Mouse (Mus musculus) embryonic facial prominence, embryonic 15.5 days (tissue): Measurements from ENCODE around the gene Tnrc6b. TPM values are rescaled to one million over a fixed set of nuclear protein-coding genes. Genes with fewer than 3 reads are reported as not detected.
"Not testable (repeated sequence)": the region's sequence is repeated elsewhere in the genome, so short reads cannot be mapped to it uniquely, and the experiment has no call there.

Source experiments
- ATAC-seq: fragments of 200-750 bp; cut with Nextera tagmentation; 2 replicates; pipeline ENCODE4 v1.8.0; 2017; ENCODE audit warnings: low read depth, moderate TSS enrichment; ENCODE audit not compliant: insufficient number of reproducible peaks, low FRiP score, low TSS enrichment
- H3K27ac ChIP-seq: fragments of 300-500 bp; sonication (generic); replicated peaks from 2 replicates; pipeline ENCODE4 v1.5.1; 2015; ENCODE audit warnings: mild to moderate bottlenecking, inconsistent platforms
- H3K27me3 ChIP-seq: fragments of 300-500 bp; sonication (generic); 2 replicates; pipeline ENCODE4 v1.6.1; 2015; ENCODE audit warnings: inconsistent platforms
- H3K36me3 ChIP-seq: fragments of 300-500 bp; sonication (generic); 2 replicates; pipeline ENCODE4 v1.6.1; 2015; ENCODE audit warnings: mild to moderate bottlenecking, inconsistent platforms
- H3K4me1 ChIP-seq: fragments of 300-500 bp; sonication (generic); 2 replicates; pipeline ENCODE4 v1.6.1; 2015; ENCODE audit warnings: inconsistent platforms
- H3K4me2 ChIP-seq: fragments of 300-500 bp; sonication (generic); replicated peaks from 2 replicates; pipeline ENCODE4 v1.6.1; 2015; ENCODE audit warnings: mild to moderate bottlenecking, inconsistent platforms
- H3K4me3 ChIP-seq: fragments of 300-500 bp; sonication (generic); replicated peaks from 2 replicates; pipeline ENCODE4 v1.5.1; 2015; ENCODE audit warnings: mild to moderate bottlenecking, inconsistent platforms
- H3K9ac ChIP-seq: fragments of 300-500 bp; sonication (generic); 2 replicates; pipeline ENCODE4 v1.6.1; 2015; ENCODE audit warnings: inconsistent platforms
- H3K9me3 ChIP-seq: fragments of 300-500 bp; sonication (generic); replicated peaks from 2 replicates; pipeline ENCODE4 v1.6.1; 2016; ENCODE audit warnings: inconsistent platforms
- WGBS: fragments of 180-500 bp; shearing (Covaris S2); methylation state at CpG from one replicate; pipeline ENCODE4 v1.1.7; 2015; 5-methylcytosine and 5-hydroxymethylcytosine counted together
- polyA plus RNA-seq: library from polyadenylated mRNA; unstranded; fragments of >200 nt; fragmentation: Nextera tagmentation; extraction: Ambion mirVana; gene quantifications from 2 replicates; pipeline ENCODE4 v1.2.1, GENCODE M21; 2015

Tnrc6b gene
- polyA plus RNA-seq, 1 experiment from 2014 or later, result 23.9 TPM

GRCm38 (mm10) chr15:80897911-80898310, 186.8 kb downstream of the Tnrc6b start:
- Histone ChIP-seq H3K27me3 (no peaks in the 10 kb centered on the region), H3K9me3 (no peaks in the 10 kb centered on the region), H3K4me2 (no peak overlapping the region), H3K4me3 (no peak overlapping the region), H3K4me1 (no peaks in the 10 kb centered on the region), H3K36me3 (peaks cover 78% of the 10 kb centered on the region), H3K27ac (no peak overlapping the region), H3K9ac (no peak overlapping the region)
- WGBS, result 91% methylated on average over 5 of the region's 5 CpGs
- ATAC-seq, result no peak

- 74% methylated on average over 2 of the region's 2 CpGs for WGBS
- peaks cover 82% of the 10 kb centered on the region for H3K36me3 ChIP-seq
- no peak overlapping the region for H3K4me2 ChIP-seq
Measured at GRCm38 (mm10) chr15:80899806-80900205, 188.7 kb downstream of the Tnrc6b start.

GRCm38 (mm10) chr15:80901806-80902513, 190.8 kb downstream of the Tnrc6b start:
- no peaks in the 10 kb centered on the region for H3K27me3 ChIP-seq
- no peak for ATAC-seq
- peaks cover 82% of the 10 kb centered on the region for H3K36me3 ChIP-seq
- H3K9me3 ChIP-seq, result no peaks in the 10 kb centered on the region
- H3K4me2 ChIP-seq, result no peak overlapping the region
- WGBS, result 80% methylated on average over 6 of the region's 6 CpGs
- no peaks in the 10 kb centered on the region for H3K4me1 ChIP-seq
- no peak overlapping the region for H3K27ac ChIP-seq
- no peak overlapping the region for H3K9ac ChIP-seq
- no peak overlapping the region for H3K4me3 ChIP-seq

More at GRCm38 (mm10) chr15:80899806-80900205, 188.7 kb downstream of the Tnrc6b start:
- no peak overlapping the region for H3K9ac ChIP-seq
- no peak overlapping the region for H3K4me3 ChIP-seq
- H3K4me1 ChIP-seq, result no peaks in the 10 kb centered on the region
- H3K27me3 ChIP-seq, result no peaks in the 10 kb centered on the region
- no peaks in the 10 kb centered on the region for H3K9me3 ChIP-seq
- no peak overlapping the region for H3K27ac ChIP-seq
- ATAC-seq, result no peak

- not testable (repeated sequence) for H3K4me2 ChIP-seq, ATAC-seq
- WGBS, result 92% methylated on average over 6 of the region's 6 CpGs
Measured at GRCm38 (mm10) chr15:80904776-80905175, 193.7 kb downstream of the Tnrc6b start.

GRCm38 (mm10) chr15:80910183-80910582, 199.1 kb downstream of the Tnrc6b start:
- Histone ChIP-seq H3K36me3 (peaks cover 68% of the 10 kb centered on the region), H3K4me3 (no peak overlapping the region), H3K27ac (no peak overlapping the region), H3K27me3 (no peaks in the 10 kb centered on the region), H3K9ac (no peak overlapping the region), H3K4me1 (no peaks in the 10 kb centered on the region), H3K9me3 (no peaks in the 10 kb centered on the region), H3K4me2 (no peak overlapping the region)
- 91% methylated on average over 3 of the region's 3 CpGs for WGBS
- ATAC-seq, result no peak

More at GRCm38 (mm10) chr15:80904776-80905175, 193.7 kb downstream of the Tnrc6b start:
- H3K27me3 ChIP-seq, H3K4me3 ChIP-seq, H3K4me1 ChIP-seq, H3K27ac ChIP-seq, H3K9me3 ChIP-seq, H3K9ac ChIP-seq: not testable (repeated sequence)
- peaks cover 74% of the 10 kb centered on the region for H3K36me3 ChIP-seq

- 85% methylated on average over 4 of the region's 4 CpGs for WGBS
- no peaks in the 10 kb centered on the region for H3K9me3 ChIP-seq
- no peak overlapping the region for H3K27ac ChIP-seq
- H3K4me3 ChIP-seq, result no peak overlapping the region
- no peaks in the 10 kb centered on the region for H3K4me1 ChIP-seq
- H3K27me3 ChIP-seq, result no peaks in the 10 kb centered on the region
- ATAC-seq, result no peak
- H3K9ac ChIP-seq, result no peak overlapping the region
- peaks cover 67% of the 10 kb centered on the region for H3K36me3 ChIP-seq
- no peak overlapping the region for H3K4me2 ChIP-seq
Measured at GRCm38 (mm10) chr15:80910790-80911531, 199.8 kb downstream of the Tnrc6b start.

- H3K27me3 ChIP-seq, result no peaks in the 10 kb centered on the region
- no peak overlapping the region for H3K9ac ChIP-seq
- H3K36me3 ChIP-seq, result peaks cover 67% of the 10 kb centered on the region
- H3K9me3 ChIP-seq, result no peaks in the 10 kb centered on the region
- H3K27ac ChIP-seq, result no peak overlapping the region
- no peak overlapping the region for H3K4me3 ChIP-seq
- WGBS, result 78% methylated on average over 3 of the region's 3 CpGs
- ATAC-seq, result no peak
- no peak overlapping the region for H3K4me2 ChIP-seq
- no peaks in the 10 kb centered on the region for H3K4me1 ChIP-seq
Measured at GRCm38 (mm10) chr15:80912175-80912574, 201.1 kb downstream of the Tnrc6b start.

- H3K9ac ChIP-seq, result no peak overlapping the region
Measured at GRCm38 (mm10) chr15:80913803-80914202, 202.7 kb downstream of the Tnrc6b start.

GRCm38 (mm10) chr15:80915850-80916249, 204.7 kb downstream of the Tnrc6b start:
- Histone ChIP-seq H3K36me3 (peaks cover 81% of the 10 kb centered on the region), H3K27ac (no peak overlapping the region), H3K4me1 (no peaks in the 10 kb centered on the region), H3K4me2 (no peak overlapping the region), H3K9ac (no peak overlapping the region), H3K27me3 (no peaks in the 10 kb centered on the region), H3K9me3 (no peaks in the 10 kb centered on the region), H3K4me3 (no peak overlapping the region)
- no peak for ATAC-seq
- WGBS, result 62% methylated on average over 2 of the region's 2 CpGs

More at GRCm38 (mm10) chr15:80913803-80914202, 202.7 kb downstream of the Tnrc6b start:
- no peak overlapping the region for H3K4me3 ChIP-seq
- WGBS, result 86% methylated on average over 1 of the region's 1 CpGs
- no peak overlapping the region for H3K4me2 ChIP-seq
- no peak overlapping the region for H3K27ac ChIP-seq
- no peaks in the 10 kb centered on the region for H3K27me3 ChIP-seq
- no peaks in the 10 kb centered on the region for H3K9me3 ChIP-seq
- peaks cover 68% of the 10 kb centered on the region for H3K36me3 ChIP-seq
- no peaks in the 10 kb centered on the region for H3K4me1 ChIP-seq
- ATAC-seq, result no peak

GRCm38 (mm10) chr15:80916621-80917020, 205.5 kb downstream of the Tnrc6b start:
- no peak for ATAC-seq
- WGBS, result 88% methylated on average over 7 of the region's 7 CpGs

GRCm38 (mm10) chr15:80920346-80920745, 209.2 kb downstream of the Tnrc6b start:
- Histone ChIP-seq H3K4me2 (no peak overlapping the region), H3K36me3 (peaks cover 74% of the 10 kb centered on the region), H3K9me3 (no peaks in the 10 kb centered on the region), H3K4me3 (no peak overlapping the region), H3K4me1 (no peaks in the 10 kb centered on the region), H3K9ac (no peak overlapping the region), H3K27ac (no peak overlapping the region), H3K27me3 (no peaks in the 10 kb centered on the region)
- 95% methylated on average over 3 of the region's 3 CpGs for WGBS
- ATAC-seq, result no peak

More at GRCm38 (mm10) chr15:80916621-80917020, 205.5 kb downstream of the Tnrc6b start:
- no peak overlapping the region for H3K27ac ChIP-seq
- no peak overlapping the region for H3K4me3 ChIP-seq
- H3K4me1 ChIP-seq, result no peaks in the 10 kb centered on the region
- no peak overlapping the region for H3K9ac ChIP-seq
- no peaks in the 10 kb centered on the region for H3K9me3 ChIP-seq
- H3K27me3 ChIP-seq, result no peaks in the 10 kb centered on the region
- no peak overlapping the region for H3K4me2 ChIP-seq
- H3K36me3 ChIP-seq, result peaks cover 80% of the 10 kb centered on the region
